Mouse (Mus musculus) Muller cell, postnatal 12 days (primary cell): Measurements from ENCODE around the gene Tedc2.

ENCODE experiments used
- DNase-seq: peaks from one replicate; pipeline ENCODE4 v3.0.0-alpha.2; 2015; ENCODE audit errors: inconsistent ontology term

Tedc2 gene

DNA sequence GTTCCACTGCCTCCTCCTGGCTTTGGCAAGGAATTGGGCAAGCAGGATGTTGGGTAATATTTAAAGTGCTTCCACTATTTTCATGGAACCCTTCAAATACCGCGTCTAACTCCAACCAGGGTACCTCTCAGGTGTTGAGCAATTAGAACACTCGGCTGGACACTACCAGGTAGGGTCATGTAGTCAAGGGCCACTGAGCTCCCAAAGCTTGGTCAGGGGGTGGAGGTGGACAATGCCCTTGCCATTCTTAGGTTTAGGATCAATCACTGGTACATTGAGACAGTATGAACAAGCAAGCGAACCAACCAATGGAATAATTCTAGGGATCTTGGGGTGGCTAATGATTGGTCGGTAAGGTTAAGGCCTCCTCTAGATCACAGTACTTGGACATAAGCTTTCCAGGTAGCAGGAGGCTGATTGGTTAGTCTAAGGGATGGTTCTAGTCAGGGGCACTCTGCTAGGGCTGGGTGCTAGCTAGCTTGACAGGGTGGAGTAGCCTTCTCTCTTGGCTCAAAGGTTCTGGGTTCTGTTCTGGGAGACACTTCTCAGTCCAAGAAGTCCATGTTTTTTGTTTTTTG lies 8.1 kb downstream of the Tedc2 start:
- DNase-seq, result no peak

DNA sequence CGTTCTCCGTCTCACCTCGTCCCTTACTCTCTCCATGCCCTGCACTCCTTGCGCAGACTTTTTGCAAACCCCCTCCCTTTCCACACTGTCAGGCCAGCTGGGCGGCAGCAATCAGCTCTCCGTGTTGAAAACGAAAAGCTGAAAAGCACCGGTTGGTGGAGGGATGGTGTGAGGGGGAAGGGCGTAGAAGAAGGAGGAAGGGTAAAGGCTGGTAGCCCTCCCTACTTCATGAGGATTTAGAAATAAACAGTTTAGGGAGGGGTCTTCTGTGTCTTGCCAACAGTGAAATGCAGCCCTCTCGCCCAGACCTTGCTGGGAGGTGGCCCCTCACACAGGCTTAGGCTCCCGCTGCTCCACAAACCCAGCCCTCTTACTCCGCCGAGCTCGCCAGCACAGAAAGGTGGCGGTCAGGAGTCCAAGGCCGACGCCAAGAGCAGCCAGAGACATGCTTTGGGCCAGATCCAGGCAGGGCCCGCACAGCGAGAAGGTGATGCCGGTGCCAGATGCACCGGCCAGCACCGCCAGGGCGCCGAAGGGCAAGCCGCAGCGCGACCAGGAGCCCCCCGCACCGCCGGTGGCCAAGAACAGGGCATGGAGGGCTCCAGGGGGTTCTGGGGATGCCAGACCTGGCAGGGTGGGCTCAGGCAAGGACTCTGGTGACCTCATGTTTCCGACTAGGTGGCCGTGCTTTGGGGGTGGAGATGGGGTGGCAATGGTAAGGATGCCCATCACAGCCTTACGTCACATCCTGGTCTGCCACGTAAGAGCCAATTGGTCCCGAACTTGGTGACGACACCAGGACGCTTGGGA lies 8.8 kb downstream of the Tedc2 start:
- peak; percentile 73 for DNase-seq

DNA sequence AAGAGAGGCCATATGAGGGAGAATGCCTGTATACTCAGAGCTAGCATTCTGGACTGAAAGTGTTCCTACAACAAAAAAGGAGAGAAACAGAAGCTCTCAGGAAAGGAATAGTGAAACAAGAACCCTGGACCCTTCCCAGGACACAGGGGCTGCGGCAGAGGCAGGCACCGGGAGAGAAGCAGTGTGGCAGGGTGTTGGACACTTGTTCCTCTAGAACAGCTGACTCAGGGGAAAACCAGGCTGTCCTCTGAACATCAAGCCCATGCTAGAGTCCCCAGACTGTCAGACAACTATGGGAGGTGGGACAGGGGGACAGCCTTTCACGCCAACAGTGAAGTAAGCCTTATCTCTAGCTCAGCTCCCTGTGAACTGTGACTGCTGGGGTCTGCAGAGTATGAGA lies 10.1 kb downstream of the Tedc2 start:
- DNase-seq, result no peak

DNA sequence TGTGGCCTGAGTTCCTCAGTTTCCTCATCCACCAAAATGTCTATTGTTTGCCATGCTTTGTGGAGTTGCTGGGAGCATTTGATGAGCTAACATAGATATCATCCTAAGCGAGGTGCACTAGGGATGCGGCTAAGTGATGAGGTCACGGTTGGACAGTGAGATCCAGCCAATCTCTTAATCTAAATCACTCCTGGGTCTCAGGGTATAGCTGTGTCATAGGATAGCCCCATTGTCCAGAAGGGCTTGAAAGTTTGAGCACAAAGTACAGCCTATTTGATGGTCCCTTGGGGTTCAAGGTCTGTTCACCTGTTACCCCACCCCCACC lies 10.8 kb downstream of the Tedc2 start:
- DNase-seq, result no peak

DNA sequence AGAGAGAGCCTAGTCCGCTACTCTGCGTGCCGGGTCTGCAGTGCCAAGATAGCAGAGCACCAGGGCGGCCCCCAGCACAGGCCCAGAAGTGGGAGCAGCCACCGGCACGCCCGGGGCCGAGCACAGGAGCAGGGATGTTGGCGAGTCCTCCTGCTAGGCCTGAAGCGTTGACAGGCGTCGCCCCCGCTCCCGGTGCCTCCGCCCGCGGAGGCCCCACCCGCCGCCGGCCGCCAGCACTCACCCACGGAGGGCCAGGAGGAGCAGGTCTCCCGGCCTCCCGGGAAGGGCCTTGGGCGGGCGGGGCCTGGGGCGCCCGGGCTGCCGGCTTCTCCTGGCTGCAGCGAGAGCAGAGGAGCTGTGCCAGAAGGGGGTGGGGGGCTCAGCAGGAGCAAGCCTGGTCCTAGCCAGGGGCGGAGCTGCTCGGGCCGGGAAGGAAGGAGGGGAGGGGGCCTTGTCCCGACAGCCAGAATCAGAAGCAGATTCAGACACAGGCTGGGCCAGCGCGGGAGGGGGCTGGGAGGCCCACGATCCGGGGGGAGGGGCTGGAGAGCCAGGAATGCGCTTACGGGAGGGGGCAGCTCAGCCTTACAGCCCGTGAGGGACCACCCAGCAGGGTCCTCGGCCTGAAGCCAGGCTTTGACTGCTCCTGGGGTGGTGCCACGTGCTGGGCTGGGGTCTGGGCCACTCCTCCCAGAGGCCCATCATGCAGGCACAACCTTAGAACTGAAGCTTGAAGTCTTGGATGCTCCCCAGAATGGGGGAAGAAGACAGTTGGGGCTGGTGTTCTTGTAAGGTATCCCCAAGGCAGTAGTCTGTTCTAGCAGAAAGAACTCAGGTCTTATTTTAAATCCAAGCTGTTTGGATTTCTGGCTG lies 11.4 kb downstream of the Tedc2 start, which contains the start of gene Ntn3:
Gene Ntn3, minus strand, starts transcription at position 489 of the 873 bp plus-strand sequence.
- peak; percentile 56 for DNase-seq

DNA sequence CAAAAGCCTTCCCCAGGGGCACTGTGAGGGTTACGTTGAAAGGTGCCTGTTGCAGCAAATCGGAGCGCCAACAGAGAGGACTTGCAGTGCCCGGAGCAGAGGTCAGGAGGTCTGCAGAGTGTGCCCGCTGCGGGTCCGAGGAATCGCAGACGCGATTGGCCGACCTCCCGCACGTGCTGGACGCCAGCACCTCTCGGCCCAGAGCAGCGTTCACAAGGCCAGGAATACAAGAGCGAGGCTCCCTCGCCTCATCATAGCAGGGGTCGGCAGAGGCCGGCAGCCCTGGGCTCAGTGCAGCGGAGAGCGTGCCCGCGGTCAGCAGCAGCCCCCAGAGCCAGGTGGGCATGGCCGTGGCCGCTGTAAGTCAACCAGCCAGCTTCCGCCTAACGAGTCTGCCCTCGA lies 12.0 kb downstream of the Tedc2 start:
- no peak for DNase-seq

DNA sequence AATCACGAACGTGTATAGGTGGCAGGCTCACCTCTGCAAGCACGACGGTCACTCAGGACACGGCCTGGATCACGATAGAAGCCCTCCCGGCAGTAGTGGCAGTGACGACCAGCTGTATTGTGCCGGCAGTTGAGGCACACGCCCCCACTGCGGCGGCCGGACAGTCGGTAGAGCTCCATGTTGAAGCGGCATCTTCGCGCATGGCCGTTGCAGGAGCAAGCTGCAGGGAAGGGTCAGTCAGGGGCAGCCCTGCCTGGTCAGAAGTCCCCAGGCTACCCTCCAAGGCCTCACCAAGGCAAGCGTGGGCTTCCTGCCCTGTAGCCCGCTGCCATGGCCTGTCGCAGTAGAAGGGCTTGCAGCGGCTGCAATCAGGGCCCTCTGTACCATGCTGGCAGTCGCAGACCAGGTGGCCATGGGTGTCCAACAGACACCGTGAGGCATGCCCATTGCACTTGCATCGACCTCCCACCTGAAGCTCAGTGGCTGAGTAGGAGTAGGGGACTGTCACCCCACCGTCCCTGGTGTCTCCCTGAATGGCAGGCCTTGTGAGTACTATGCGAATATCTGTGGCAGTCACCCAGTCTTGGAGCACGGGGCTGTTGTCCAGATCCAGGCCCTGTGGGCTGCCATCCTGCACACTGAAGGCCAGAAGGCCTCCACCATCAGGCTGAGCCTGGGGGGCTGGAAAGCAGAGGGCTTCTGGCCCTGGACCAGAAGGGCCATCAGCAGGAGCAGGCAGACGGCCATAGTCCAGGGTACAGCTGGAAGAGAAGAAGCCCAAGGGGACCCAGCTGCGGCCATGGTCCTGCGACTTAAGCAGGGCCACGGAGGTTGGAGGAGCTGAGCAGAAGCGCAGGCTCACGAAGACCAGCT lies 12.6 kb downstream of the Tedc2 start:
- no peak for DNase-seq

DNA sequence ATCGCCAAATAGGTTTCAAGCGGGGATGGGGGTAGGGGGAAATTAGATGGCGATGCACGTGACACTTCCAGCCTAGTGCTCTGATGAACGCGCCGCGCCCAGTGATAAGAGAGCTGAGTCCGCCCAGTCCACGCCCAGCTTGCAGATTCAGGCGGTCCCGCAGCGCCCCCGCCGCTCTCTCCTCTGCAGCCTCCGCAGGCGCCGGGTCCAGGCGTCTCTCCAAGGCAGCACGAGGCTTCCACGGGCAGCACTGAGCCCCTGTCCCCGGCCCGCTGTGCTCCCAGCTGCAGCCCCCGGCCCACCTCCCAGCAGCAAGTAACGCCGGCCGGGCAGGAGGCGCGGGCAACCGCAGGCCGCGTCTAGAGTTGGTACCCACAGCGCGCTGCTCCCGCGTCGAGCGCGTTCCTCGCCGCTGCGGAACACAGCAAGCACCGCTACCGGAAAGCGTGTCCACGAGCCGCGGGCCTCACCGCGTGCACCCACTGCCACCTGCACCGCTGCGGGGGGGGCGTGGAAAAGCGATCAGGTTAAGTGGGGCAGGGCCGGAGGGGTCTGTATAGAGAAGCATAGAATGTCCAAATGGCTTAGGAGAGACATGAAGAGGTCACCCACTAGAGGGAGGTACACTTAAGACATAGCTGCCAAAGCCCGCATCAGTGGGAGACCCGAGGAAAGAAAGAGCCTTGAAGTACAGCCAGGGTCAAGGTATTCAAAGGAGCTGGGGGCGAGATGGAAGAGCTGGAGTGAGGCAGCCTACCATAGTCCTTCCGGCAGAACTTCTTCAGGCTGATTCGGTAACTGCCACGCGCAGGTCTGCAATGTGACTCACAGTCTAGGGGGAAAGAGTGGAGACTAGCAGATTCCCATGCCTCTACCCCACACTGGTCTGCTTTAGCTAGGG lies 13.9 kb downstream of the Tedc2 start:
- peak; percentile 29 for DNase-seq

DNA sequence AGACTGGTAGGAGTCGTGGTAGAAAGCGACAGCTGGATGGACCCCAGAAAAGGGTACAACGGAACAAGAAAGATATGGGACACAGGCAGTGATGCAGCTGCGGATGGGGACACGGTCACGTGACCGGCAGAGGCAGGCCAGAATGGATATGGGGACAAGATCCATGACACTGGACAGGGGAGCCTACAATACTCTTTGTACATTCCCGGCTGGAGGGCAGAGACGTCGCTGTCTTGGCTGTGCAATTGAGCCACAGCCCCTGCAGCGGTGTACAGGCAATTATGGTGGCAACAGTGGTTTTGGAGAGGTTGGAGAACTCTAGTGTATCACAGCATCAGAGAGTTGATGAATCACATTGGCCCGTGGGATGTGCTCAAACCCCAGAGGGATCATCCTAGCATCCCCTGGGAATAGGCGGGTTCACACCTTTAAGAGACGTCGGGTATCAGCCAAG lies 14.7 kb downstream of the Tedc2 start:
- no peak for DNase-seq

DNA sequence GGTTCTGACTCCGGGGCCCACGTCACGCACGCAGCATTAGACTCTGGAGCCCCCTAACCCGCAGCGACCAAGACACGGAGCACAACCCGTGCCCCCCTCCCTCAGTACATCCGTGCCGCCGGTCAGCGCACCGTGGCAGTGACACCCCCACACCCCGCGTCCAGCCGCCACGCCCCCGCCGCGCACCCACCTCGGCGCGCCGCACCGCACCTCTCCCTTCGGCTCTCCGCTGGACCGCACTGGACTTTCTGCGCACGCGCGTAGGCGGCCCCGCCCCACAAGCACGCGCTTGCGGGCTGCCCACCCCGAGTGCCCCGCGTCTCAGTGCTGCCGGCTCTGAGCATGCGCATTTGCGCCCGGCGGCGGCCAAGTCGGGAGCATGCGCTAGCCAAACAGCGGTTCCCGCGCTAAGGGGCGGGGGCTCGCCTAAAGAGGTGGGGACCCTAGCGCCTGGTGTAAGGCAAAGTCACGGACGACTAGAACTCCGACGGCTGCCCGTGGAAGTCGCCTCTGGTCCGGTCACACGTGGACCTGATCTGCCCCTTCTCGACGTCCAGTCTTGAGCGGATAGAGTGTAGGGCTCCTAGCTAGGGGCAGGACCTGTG lies 15.3 kb downstream of the Tedc2 start, which contains the start of gene Tbc1d24:
Gene Tbc1d24, minus strand, starts transcription at position 279 of the 605 bp plus-strand sequence.
- peak; percentile 95 for DNase-seq

DNA sequence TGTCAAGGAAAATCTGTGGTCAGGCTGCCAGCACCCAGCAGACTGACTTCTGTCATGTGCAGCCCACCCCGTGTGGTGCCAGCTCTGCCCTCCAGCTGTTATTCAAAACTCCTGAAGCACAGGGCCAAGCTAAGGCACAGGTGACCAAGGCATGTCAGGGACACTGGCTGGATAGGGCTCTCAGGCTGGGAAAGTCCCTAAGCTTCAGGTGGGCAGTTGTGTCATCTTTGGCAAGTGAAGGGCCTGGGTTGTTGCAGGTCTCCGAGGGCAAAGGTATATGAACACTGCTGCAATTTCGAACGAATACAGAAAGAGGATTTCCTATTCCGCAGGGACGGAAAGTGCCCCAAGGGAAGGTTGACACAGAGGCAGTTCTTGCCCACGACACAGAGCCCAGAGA lies 15.8 kb downstream of the Tedc2 start:
- peak; percentile 9 for DNase-seq

DNA sequence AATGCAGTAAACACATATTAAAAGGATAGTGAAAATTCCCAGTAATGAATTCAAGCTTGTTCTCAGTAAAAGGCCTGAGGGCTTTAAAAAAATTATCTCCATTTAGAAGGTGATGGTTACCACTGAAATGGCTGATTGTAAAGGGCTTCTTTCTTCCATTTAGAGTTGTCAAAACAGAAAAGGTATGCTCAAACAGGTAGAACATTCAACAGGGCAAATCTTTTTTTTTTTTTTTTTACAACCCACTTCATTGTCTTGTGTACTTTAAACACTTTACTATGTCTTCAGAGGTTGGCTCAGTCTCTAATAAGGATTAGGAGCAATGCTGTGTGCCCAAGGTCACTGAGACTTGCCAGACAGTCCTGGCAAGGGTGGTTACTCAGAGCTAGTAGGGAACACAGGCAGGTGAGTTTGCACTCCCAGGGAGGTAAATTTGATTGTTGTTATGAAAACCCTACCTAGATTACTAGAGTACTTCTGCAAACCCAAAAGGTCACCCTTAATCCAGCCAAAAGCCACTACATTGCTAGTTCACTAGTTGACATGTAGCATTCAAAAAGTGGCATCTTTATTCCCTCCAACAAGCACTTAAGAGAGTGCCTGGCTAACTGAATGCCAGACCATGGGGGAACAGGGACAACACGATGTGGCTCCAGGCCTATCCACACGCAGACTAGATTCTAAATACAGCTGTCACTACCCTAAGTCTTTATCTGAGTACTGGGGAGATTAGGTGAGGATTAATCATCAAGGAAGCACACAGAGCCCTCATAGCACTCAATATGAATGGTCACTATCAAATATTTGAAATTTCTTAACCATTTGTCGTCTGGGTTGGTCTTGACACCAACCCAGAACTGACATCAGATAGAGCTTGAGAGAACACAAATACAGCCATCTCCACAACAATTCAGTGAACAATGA lies 16.8 kb downstream of the Tedc2 start:
- no peak for DNase-seq

DNA sequence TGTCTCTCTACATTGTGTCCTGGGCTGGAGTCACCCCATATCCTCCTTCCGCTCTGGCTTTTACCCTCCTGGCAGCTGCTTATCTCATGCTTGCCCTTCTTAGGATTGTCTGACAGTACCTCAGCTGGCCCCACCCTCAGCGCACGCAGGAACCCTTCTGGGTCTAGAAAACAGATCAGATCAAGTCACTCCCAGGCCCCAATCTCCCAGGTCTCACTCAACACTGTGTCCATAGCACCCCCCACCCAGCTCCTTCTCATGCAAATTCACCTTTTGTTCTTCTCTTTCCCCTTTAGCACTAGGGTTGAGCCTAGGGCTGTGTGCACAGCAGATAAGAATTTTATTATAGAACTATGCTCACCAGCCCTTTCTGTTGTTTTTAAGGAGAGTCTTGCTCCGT lies 17.6 kb downstream of the Tedc2 start:
- no peak for DNase-seq

DNA sequence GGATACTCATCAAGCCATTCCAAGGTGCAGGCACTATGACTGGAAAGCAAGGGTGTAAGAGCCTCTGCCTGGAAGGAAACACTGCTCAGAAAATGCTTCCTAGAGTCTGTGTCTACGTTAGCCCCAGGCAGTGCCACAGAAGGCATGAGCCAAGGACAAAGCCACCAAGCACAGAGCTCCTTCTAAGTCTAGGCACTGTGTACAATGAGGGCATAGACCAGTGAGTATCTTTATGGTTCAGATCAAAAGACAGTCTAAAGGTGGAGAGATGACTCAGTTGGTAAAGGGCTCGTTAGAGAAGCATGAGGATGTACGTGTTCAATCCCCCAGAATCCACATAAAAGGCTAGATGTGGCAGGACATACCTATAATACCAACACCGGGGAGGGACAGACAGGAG lies 19.6 kb downstream of the Tedc2 start:
- no peak for DNase-seq

DNA sequence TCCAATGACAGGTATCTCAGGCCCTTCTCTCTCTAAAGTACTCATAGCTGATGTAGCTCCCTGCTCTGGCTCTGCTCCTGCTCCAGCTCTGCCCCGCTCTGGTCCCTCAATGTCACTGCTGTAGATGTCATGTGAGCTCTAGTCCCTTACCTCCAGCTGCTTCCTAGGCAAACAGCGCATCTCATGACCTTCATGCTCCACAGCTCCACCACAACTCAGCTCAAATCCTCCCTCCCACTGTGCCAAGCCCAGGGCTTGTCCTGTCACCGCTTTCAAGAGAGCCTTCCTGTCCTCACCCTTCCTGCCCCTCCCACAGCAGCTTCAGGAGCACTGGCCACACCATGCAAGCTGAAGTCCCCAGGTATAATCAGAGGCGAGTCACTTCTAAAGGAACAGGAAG lies 20.9 kb downstream of the Tedc2 start:
- DNase-seq, result no peak

DNA sequence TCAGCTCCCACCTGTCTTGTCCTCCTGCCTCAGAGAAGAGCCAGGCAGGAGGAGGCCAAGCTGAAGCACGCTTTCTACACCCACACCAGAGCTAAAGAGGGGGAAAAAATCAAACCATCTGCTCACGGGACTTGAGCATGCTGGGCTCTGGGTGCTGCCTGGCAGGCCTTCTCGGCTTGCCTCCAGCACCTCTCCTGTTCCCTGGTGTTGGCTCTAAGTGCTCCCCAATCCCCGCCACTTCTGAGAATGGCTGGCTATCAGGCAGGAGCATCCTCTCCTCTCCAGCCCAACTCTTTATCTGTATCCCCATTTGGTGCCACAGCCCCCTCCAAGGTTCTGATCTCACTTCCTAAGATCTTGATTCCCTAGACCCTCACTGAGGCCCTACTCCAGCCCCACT lies 21.4 kb downstream of the Tedc2 start:
- no peak for DNase-seq

DNA sequence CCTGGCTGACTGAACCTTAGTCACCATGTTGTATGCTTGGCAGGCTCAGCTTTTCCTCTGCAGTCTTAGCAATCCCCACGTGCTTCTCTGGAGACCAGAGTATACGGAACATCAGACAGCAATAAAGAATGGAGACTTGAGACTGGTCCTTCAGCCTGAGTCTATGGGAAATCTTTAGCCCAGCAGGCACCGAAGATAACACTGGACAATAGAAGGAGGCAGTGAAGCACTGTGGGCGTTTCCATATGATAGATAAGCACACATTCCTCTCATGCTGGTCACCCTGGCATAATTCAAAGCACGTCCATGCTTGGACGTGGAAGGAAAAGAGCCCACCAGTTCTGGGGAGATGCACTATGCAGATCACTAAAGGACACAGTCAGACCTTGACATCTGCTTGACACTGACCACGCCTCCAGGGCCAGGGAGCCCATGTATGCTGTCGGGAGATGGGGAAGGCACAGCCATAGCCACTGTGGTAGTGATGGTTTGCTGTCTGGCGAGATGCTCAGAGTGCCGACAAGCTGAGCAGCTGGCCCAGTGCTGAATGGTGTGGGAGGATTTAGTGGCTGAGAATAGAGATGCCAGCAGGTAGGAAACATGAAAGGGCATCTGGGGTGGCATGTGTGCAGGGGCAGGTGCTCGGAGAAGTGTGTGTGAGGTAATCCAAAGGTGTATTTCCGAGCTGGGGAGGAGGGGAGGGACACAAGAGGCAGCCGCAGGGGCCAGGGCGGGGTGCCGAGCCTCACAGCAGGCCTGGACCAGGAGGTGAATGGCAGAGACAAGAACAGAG lies 23.4 kb downstream of the Tedc2 start:
- DNase-seq, result no peak

DNA sequence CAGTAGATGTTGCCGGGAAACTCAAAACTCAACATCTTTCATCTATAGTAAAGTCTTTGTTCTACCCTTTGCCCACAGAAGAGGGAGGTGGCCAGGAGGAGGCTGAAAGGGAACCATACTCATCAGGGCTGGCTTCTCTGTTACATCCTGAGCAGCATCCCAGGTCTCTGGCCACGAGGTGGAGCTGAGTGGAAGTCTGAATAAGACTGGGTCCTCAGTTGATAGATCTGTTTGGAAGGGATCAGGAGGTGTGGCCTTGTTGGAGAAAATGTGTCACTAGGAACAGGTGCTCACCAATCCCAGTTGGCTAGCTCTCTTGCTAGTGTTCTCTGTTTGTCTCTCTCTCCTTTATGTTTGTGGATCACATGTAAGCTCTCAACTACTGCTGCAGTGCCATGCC lies 25.3 kb downstream of the Tedc2 start:
- DNase-seq, result no peak
